Mouse (Mus musculus) spleen, adult 2 months (tissue): ENCODE measurements around the gene Fbxl3.

ENCODE experiments used
- CTCF ChIP-seq: fragments of 200-500 bp; IDR thresholded peaks from 2 replicates; pipeline ENCODE4 v1.5.1; 2011; ENCODE audit warnings: mild to moderate bottlenecking, inconsistent platforms; ENCODE audit not compliant: insufficient read depth, insufficient read length, insufficient replicate concordance; ENCODE audit errors: extremely low read depth
- POLR2A ChIP-seq: fragments of 200-500 bp; IDR thresholded peaks from 2 replicates; pipeline ENCODE4 v1.6.1; 2011; ENCODE audit warnings: low read depth, low read length, inconsistent platforms

GRCm38 (mm10) chr14:103114994-103115670, 15.8 kb upstream of the Fbxl3 start:
- no peak for TF ChIP-seq CTCF
- TF ChIP-seq POLR2A: no peak
